Mouse (Mus musculus) colon, adult 2 months (tissue): ENCODE measurements around the gene Clec2l. TPM values are rescaled to one million over a fixed set of nuclear protein-coding genes. Genes with fewer than 3 reads are reported as not detected.

ENCODE experiments used
- polyA plus RNA-seq: library from polyadenylated mRNA; depleted of rRNA; stranded (reverse); fragments of >200 nt; gene quantifications from 2 replicates; pipeline ENCODE4 v1.2.3, GENCODE M21; 2012; rRNA removed

Clec2l gene
- polyA plus RNA-seq: 0.52 TPM in 2 replicates

DNA sequence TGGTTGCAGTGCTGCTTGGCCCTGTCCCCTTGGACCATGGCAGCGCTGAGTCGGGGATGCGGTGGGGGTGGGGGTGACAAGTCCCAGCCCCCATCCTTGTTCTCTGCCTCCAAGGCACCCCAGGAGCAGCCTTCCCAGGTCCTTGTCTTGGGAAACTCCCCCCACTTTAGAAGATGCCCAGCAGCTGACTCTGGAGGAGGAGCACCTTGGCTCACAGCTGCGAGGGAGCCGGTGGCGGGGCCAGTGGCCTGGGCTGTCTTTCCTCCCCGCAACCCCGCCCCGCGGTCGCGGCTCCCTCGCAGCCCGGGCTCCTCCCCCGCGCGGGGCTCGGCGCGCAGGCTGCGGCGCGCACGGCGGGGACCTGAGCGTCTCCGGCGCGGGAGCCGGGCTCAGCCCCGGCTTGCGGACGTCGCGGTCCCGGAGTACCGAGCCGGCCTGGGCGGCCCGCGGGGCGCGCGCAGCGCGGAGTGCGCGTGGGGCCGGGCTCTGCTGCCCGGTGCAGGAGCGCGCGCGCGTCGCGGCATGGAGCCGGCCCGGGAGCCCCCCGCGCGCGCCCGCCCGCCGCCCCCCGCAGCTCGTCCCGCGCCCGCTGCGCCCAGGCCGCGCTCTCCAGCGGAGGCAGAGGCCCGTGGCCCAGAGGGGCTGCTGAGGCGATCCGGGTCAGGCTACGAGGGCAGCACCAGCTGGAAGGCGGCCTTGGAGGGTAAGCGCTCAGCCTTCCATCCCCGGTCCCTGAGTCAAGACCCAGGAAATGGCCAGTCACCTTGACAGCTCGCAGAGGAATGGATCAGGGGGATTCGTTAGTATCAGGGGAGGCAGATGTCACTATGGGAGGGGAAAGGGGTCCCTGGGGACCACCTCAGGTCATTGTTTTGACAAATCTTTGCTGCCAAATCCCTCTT, at the start of gene Clec2l:
Gene Clec2l, plus strand, starts transcription at position 356 of the 902 bp plus-strand sequence.

DNA sequence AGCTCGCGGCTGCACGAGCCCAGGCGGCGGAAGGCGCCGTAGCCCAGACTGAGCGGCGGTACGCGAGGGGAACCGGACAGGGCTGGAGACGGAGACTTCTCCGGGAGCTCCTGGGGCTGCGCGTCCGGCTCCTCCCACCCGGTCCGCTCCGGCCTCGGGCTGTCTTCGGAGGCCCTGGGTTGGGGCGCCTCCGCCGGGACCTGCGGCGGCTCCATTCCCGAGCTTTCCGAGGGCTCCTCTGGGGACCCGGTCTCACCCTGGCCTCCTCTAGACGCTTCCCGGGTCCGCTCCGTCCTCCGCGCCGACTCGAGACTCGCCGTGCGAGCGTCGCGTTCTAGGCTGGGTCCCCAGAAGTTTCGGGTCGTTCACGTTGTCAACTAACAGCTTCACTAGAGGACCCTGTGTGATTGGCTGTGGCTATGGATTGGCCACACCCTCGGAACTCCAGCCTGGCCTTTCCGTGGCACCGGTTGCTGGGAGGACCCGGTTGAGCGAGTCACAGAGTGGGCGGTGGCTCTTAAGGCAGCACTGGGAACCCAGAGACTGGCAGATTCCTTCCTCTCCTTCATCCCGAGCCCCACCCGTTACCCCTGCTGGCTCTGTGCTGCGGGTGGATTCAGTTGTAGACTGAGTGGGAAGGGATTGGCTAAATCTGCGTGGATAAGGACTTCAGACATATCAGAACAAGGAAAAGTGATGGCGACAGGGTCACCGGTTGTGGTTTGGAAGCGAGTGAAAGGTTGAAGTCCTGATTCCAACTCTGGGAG, 25.8 kb upstream of the Clec2l start, which contains the start of gene Klrg2:
Gene Klrg2, minus strand, starts transcription at position 391 of the 767 bp plus-strand sequence.

Other genes with a start within 250 kb of the Clec2l start
- gene Ubn2, start 229.1 kb upstream of the Clec2l start, polyA plus RNA-seq: 4.0 and 4.3 TPM in 2 replicates
- 305 and 420 TPM in 2 replicates for gene Fmc1, start 129.6 kb upstream of the Clec2l start, polyA plus RNA-seq
- 17.4 and 19.3 TPM in 2 replicates for gene Luc7l2, start 111.7 kb upstream of the Clec2l start, polyA plus RNA-seq
- 1.0 and 1.2 TPM in 2 replicates for gene Klrg2, start 25.8 kb upstream of the Clec2l start, polyA plus RNA-seq
- gene Tbxas1, start 212.3 kb downstream of the Clec2l start, polyA plus RNA-seq: 2.9 and 3.1 TPM in 2 replicates
- gene Hipk2, start 213.1 kb downstream of the Clec2l start, polyA plus RNA-seq: 16.2 and 17.8 TPM in 2 replicates